Comparison of ENCODE assay signal across 17 mouse cellular contexts in genomic region chr11:95179311-95179710, GRCm38 (mm10). TPM values are rescaled to one million over a fixed set of nuclear protein-coding genes. Genes with fewer than 3 reads are reported as not detected.
A peak's percentile ranks its signal among the peaks of the same experiment; 100 is the strongest.
DNase-seq lines count a peak whose midpoint lies in the region; ATAC-seq and TF ChIP-seq lines count a peak whose summit lies in the region.
"Had no signal": no experiment of that assay in that cellular context is flagged by ENCODE, and none has a peak within 500 bp of the region (broad histone marks: within the 10 kb centered on the region; RNA-seq: fewer than 3 reads in every experiment).

No protein-coding gene starts in this region.

- TF ChIP-seq CTCF in brain, embryonic 14.5 days (IDR thresholded peaks at IDR 0.05; ENCODE audit: borderline replicate concordance, extremely low read depth, insufficient read depth, insufficient read length): no peak

- WGBS in forebrain, embryonic 10.5 days: 85% methylated on average over 12 of the region's 12 CpGs
- 82% methylated on average over 12 of the region's 12 CpGs for WGBS in forebrain, embryonic 11.5 days
- WGBS in midbrain, embryonic 10.5 days: 77% methylated on average over 12 of the region's 12 CpGs

- peak overlapping the region; percentile 51; the same call in 1 of the 2 replicates for H3K27ac ChIP-seq in forebrain, embryonic 10.5 days
- H3K27ac ChIP-seq in forebrain, embryonic 11.5 days (ENCODE audit: low read depth, low read length): no peak overlapping the region
- no peak overlapping the region for H3K27ac ChIP-seq in midbrain, embryonic 10.5 days (replicated peaks)
- H3K27ac ChIP-seq: embryonic facial prominence, embryonic 12.5 days; forebrain, embryonic 13.5 days; kidney, embryonic 15.5 days; macrophage; stomach, embryonic 15.5 days had no signal

- H3K4me2 ChIP-seq in forebrain, embryonic 11.5 days (ENCODE audit: low read depth, low read length, severe bottlenecking): no peak overlapping the region
- H3K4me2 ChIP-seq: embryonic facial prominence, embryonic 12.5 days; forebrain, embryonic 13.5 days; heart, embryonic 12.5 days; kidney, embryonic 15.5 days; stomach, embryonic 15.5 days had no signal

- no peak for TF ChIP-seq POLR2A in brain, embryonic 14.5 days (IDR thresholded peaks at IDR 0.05; ENCODE audit: borderline replicate concordance, extremely low read depth, insufficient read depth, insufficient read length, poor library complexity, severe bottlenecking)

- H3K27me3 ChIP-seq in forebrain, embryonic 10.5 days (ENCODE audit: poor library complexity, severe bottlenecking): peaks cover 42% of the 10 kb centered on the region
- no peaks in the 10 kb centered on the region for H3K27me3 ChIP-seq in forebrain, embryonic 11.5 days (ENCODE audit: control insufficient read depth, insufficient read depth, low read length)
- peaks cover 19% of the 10 kb centered on the region for H3K27me3 ChIP-seq in midbrain, embryonic 10.5 days (ENCODE audit: low read depth, poor library complexity, severe bottlenecking)
- H3K27me3 ChIP-seq: stomach, embryonic 15.5 days had no signal

- ATAC-seq in forebrain, embryonic 11.5 days (replicated peaks; ENCODE audit: low FRiP score): no peak
- ATAC-seq: forebrain, embryonic 13.5 days had no signal

- no peaks in the 10 kb centered on the region for H3K9me3 ChIP-seq in forebrain, embryonic 10.5 days
- H3K9me3 ChIP-seq in forebrain, embryonic 11.5 days (ENCODE audit: control insufficient read depth, low read length): no peaks in the 10 kb centered on the region
- H3K9me3 ChIP-seq in midbrain, embryonic 10.5 days (replicated peaks): no peaks in the 10 kb centered on the region
- H3K9me3 ChIP-seq: embryonic facial prominence, embryonic 12.5 days; forebrain, embryonic 13.5 days; heart, embryonic 12.5 days; kidney, embryonic 15.5 days; stomach, embryonic 15.5 days had no signal

- DNase-seq in forebrain, embryonic 10.5 days (ENCODE audit: extremely low spot score, low spot score): no peak
- no peak for DNase-seq in forebrain, embryonic 11.5 days (ENCODE audit: low spot score)
- DNase-seq in ovary, adult 18-20 months (ENCODE audit: low spot score): peak; percentile 11
- DNase-seq in ovary, postnatal 36 days (ENCODE audit: low spot score): no peak
- DNase-seq in brain, embryonic 14.5 days (ENCODE audit: low read depth): peak; percentile 11
- peak; percentile 20 for DNase-seq in lung, postnatal 14 days
- no peak for DNase-seq in urinary bladder, adult 2 months (ENCODE audit: low spot score)
- no peak for DNase-seq in midbrain, embryonic 10.5 days (ENCODE audit: low spot score)
- DNase-seq: B cell, adult 2 months; heart, postnatal 4 days; midbrain, embryonic 14.5 days had no signal

- no peak overlapping the region for H3K9ac ChIP-seq in forebrain, embryonic 11.5 days (ENCODE audit: low read length)
- H3K9ac ChIP-seq: embryonic facial prominence, embryonic 12.5 days; forebrain, embryonic 13.5 days; heart, embryonic 12.5 days; kidney, embryonic 15.5 days; stomach, embryonic 15.5 days had no signal

- H3K4me3 ChIP-seq in forebrain, embryonic 10.5 days: no peak overlapping the region
- no peak overlapping the region for H3K4me3 ChIP-seq in forebrain, embryonic 11.5 days (ENCODE audit: low read depth, low read length)
- no peak overlapping the region for H3K4me3 ChIP-seq in midbrain, embryonic 10.5 days
- H3K4me3 ChIP-seq: embryonic facial prominence, embryonic 12.5 days; forebrain, embryonic 13.5 days; heart, embryonic 12.5 days; kidney, embryonic 15.5 days; stomach, embryonic 15.5 days had no signal

- peaks cover 23% of the 10 kb centered on the region for H3K4me1 ChIP-seq in forebrain, embryonic 10.5 days
- H3K4me1 ChIP-seq in forebrain, embryonic 11.5 days (replicated peaks; ENCODE audit: control insufficient read depth, insufficient read depth, low read length): peaks cover 2% of the 10 kb centered on the region; the same call in 1 of the 2 replicates
- peaks cover 24% of the 10 kb centered on the region for H3K4me1 ChIP-seq in midbrain, embryonic 10.5 days

- no peaks in the 10 kb centered on the region for H3K36me3 ChIP-seq in forebrain, embryonic 10.5 days (replicated peaks)
- no peaks in the 10 kb centered on the region for H3K36me3 ChIP-seq in forebrain, embryonic 11.5 days (ENCODE audit: control insufficient read depth, insufficient read depth, low read length)
- no peaks in the 10 kb centered on the region for H3K36me3 ChIP-seq in midbrain, embryonic 10.5 days
- H3K36me3 ChIP-seq: embryonic facial prominence, embryonic 12.5 days; heart, embryonic 12.5 days; kidney, embryonic 15.5 days; stomach, embryonic 15.5 days had no signal

RNA-seq across cellular contexts. Expression of gene Dlx4, which starts 33.2 kb away (rescaled TPM):
- 0.21 and 0.26 TPM in 2 replicates for polyA plus RNA-seq in forebrain, embryonic 10.5 days (2016; fragmentation: Nextera tagmentation; extraction: Ambion mirVana)
- polyA plus RNA-seq in forebrain, embryonic 11.5 days (2014; fragmentation: Nextera tagmentation; extraction: Ambion mirVana): 0.23 and 0.29 TPM in 2 replicates
- polyA plus RNA-seq in brain, embryonic 14.5 days (2012; rRNA removed): 0.10 TPM in 2 replicates
- polyA plus RNA-seq in urinary bladder, adult 2 months (2012; rRNA removed): 0.27 and 0.36 TPM in 2 replicates
- polyA plus RNA-seq in midbrain, embryonic 10.5 days (2016; fragmentation: Nextera tagmentation; extraction: Ambion mirVana): 0.10 and 0.15 TPM in 2 replicates
- polyA plus RNA-seq: forebrain, embryonic 13.5 days; kidney, embryonic 15.5 days; macrophage had no signal

RNA-seq across cellular contexts. Expression of gene Dlx3, which starts 59.4 kb away (rescaled TPM):
- 3.5 and 3.6 TPM in 2 replicates for polyA plus RNA-seq in forebrain, embryonic 10.5 days (2016; fragmentation: Nextera tagmentation; extraction: Ambion mirVana)
- 1.4 TPM in 2 replicates for polyA plus RNA-seq in forebrain, embryonic 11.5 days (2014; fragmentation: Nextera tagmentation; extraction: Ambion mirVana)
- 0.26 and 0.92 TPM in 2 replicates for polyA plus RNA-seq in brain, embryonic 14.5 days (2012; rRNA removed)
- polyA plus RNA-seq in urinary bladder, adult 2 months (2012; rRNA removed): 0.39 and 0.41 TPM in 2 replicates
- 0.89 and 1.3 TPM in 2 replicates for polyA plus RNA-seq in midbrain, embryonic 10.5 days (2016; fragmentation: Nextera tagmentation; extraction: Ambion mirVana)
- polyA plus RNA-seq: forebrain, embryonic 13.5 days; macrophage had no signal

Comparison
In these comparisons a context has a peak if more than half of its experiments do, and no peak if none do; other contexts are left out.
1. DNase-seq: peak in ovary, adult 18-20 months (single experiment), brain, embryonic 14.5 days (single experiment) and lung, postnatal 14 days (single experiment); none in forebrain, embryonic 10.5 days (single experiment), forebrain, embryonic 11.5 days (single experiment), ovary, postnatal 36 days (single experiment), urinary bladder, adult 2 months (single experiment) and midbrain, embryonic 10.5 days (single experiment).